Mouse (Mus musculus): Measurements from ENCODE around the gene Lnx1.

- no peak for TF ChIP-seq CTCF (IDR thresholded peaks at IDR 0.05; ENCODE audit: extremely low read depth, insufficient read depth, insufficient read length, insufficient replicate concordance)
- TF ChIP-seq POLR2A (IDR thresholded peaks at IDR 0.05; ENCODE audit: low read depth, low read length) = no peak
Measured at GRCm38 (mm10) chr5:74670877-74671276, 31.8 kb downstream of the Lnx1 start.
